Mouse (Mus musculus) cerebellum, postnatal 10 days (tissue): ENCODE results near the gene Clec2h.
"Not testable (repeated sequence)": the region's sequence is repeated elsewhere in the genome, so short reads cannot be mapped to it uniquely, and the experiment has no call there.

ENCODE experiments used
- DNase-seq, 2 experiments: peaks; one replicate each; pipeline ENCODE4 v3.0.0; 2021; ENCODE audit warnings: mixed read lengths in 2 of 2

Clec2h gene

GRCm38 (mm10) chr6:128662206-128662605, at the start of gene Clec2h:
TSS of gene Clec2h (plus strand) at chr6:128662385.
- DNase-seq: no peak

GRCm38 (mm10) chr6:128622733-128623132, 39.5 kb upstream of the Clec2h start:
- no peak for DNase-seq

- DNase-seq: not testable (repeated sequence)
Measured at GRCm38 (mm10) chr6:128623433-128623832, 38.8 kb upstream of the Clec2h start, which contains the start of gene Klrb1a. TSS of gene Klrb1a (minus strand) at chr6:128623533.

GRCm38 (mm10) chr6:128624425-128624824, 37.8 kb upstream of the Clec2h start:
- peak in 1 of 2 experiments; percentile 24 for DNase-seq

GRCm38 (mm10) chr6:128625246-128625645, 36.9 kb upstream of the Clec2h start:
- DNase-seq: not testable (repeated sequence)

- DNase-seq: peak; percentile 76 to 83
Measured at GRCm38 (mm10) chr6:128629771-128630739, 32.1 kb upstream of the Clec2h start.

GRCm38 (mm10) chr6:128630912-128631905, 31.0 kb upstream of the Clec2h start:
- DNase-seq: not testable (repeated sequence)

- DNase-seq: no peak
Measured at GRCm38 (mm10) chr6:128640673-128641072, 21.5 kb upstream of the Clec2h start.

- peak; percentile 4 to 16 for DNase-seq
Measured at GRCm38 (mm10) chr6:128641116-128641716, 21.0 kb upstream of the Clec2h start.

- no peak for DNase-seq
Measured at GRCm38 (mm10) chr6:128643999-128644398, 18.2 kb upstream of the Clec2h start.

GRCm38 (mm10) chr6:128644694-128645093, 17.5 kb upstream of the Clec2h start:
- not testable (repeated sequence) for DNase-seq

GRCm38 (mm10) chr6:128645708-128646107, 16.5 kb upstream of the Clec2h start:
- DNase-seq: not testable (repeated sequence)

- no peak for DNase-seq
Measured at GRCm38 (mm10) chr6:128649681-128650080, 12.5 kb upstream of the Clec2h start.

GRCm38 (mm10) chr6:128650187-128650586, 12.0 kb upstream of the Clec2h start:
- no peak for DNase-seq

- not testable (repeated sequence) for DNase-seq
Measured at GRCm38 (mm10) chr6:128650827-128651226, 11.4 kb upstream of the Clec2h start.

- DNase-seq: no peak
Measured at GRCm38 (mm10) chr6:128652938-128653337, 9.2 kb upstream of the Clec2h start.

GRCm38 (mm10) chr6:128661249-128661648, 936 bp upstream of the Clec2h start:
- DNase-seq: no peak

- no peak for DNase-seq
Measured at GRCm38 (mm10) chr6:128669936-128670335, 7.8 kb downstream of the Clec2h start.

GRCm38 (mm10) chr6:128679574-128679973, 17.4 kb downstream of the Clec2h start:
- no peak for DNase-seq

GRCm38 (mm10) chr6:128701691-128702090, 39.5 kb downstream of the Clec2h start:
- DNase-seq: no peak

- DNase-seq: no peak
Measured at GRCm38 (mm10) chr6:128722959-128723358, 60.8 kb downstream of the Clec2h start, which contains the start of gene Klrb1. TSS of gene Klrb1 (minus strand) at chr6:128723059.
